Mouse (Mus musculus) limb, embryonic 10.5 days (tissue): ENCODE measurements around the gene Adamts17. TPM values are rescaled to one million over a fixed set of nuclear protein-coding genes. Genes with fewer than 3 reads are reported as not detected.

Source experiments
- DNase-seq: peaks from one replicate; pipeline ENCODE4 v3.0.0-alpha.2; 2017; ENCODE audit warnings: low spot score
- H3K27ac ChIP-seq: fragments of 300-500 bp; sonication (generic); 2 replicates; pipeline ENCODE4 v1.5.1; 2016; ENCODE audit warnings: mild to moderate bottlenecking
- H3K27me3 ChIP-seq: fragments of 300-500 bp; sonication (generic); 2 replicates; pipeline ENCODE4 v1.6.1; 2016; ENCODE audit warnings: low read depth, mild to moderate bottlenecking; ENCODE audit not compliant: poor library complexity, severe bottlenecking
- H3K36me3 ChIP-seq: fragments of 300-500 bp; sonication (generic); 2 replicates; pipeline ENCODE4 v1.6.1; 2016; ENCODE audit warnings: mild to moderate bottlenecking, moderate library complexity
- H3K4me1 ChIP-seq: fragments of 300-500 bp; sonication (generic); 2 replicates; pipeline ENCODE4 v1.6.1; 2016
- H3K4me3 ChIP-seq: fragments of 300-500 bp; sonication (generic); 2 replicates; pipeline ENCODE4 v1.5.1; 2016; ENCODE audit warnings: mild to moderate bottlenecking, moderate library complexity
- H3K9me3 ChIP-seq: fragments of 300-500 bp; sonication (generic); replicated peaks from 2 replicates; pipeline ENCODE4 v1.6.1; 2016; ENCODE audit warnings: mild to moderate bottlenecking
- WGBS: fragments of 180-500 bp; shearing (Covaris S2); methylation state at CpG from one replicate; pipeline ENCODE4 v1.1.7; 2016; 5-methylcytosine and 5-hydroxymethylcytosine counted together
- polyA plus RNA-seq: library from polyadenylated mRNA; unstranded; fragments of >200 nt; fragmentation: Nextera tagmentation; extraction: Ambion mirVana; gene quantifications from 2 replicates; pipeline ENCODE4 v1.2.1, GENCODE M21; 2016

The Adamts17 gene
- polyA plus RNA-seq, 1 experiment from 2014 or later: 6.7 TPM

- no peaks in the 10 kb centered on the region for H3K27me3 ChIP-seq
- no peak overlapping the region for H3K27ac ChIP-seq
- 89% methylated on average over 4 of the region's 4 CpGs for WGBS
- H3K4me3 ChIP-seq: no peak overlapping the region
- no peak for DNase-seq
- H3K36me3 ChIP-seq: no peaks in the 10 kb centered on the region
- peaks cover 15% of the 10 kb centered on the region for H3K4me1 ChIP-seq
- no peaks in the 10 kb centered on the region for H3K9me3 ChIP-seq
Measured at GRCm38 (mm10) chr7:66940761-66941160, 101.2 kb downstream of the Adamts17 start.

GRCm38 (mm10) chr7:66949006-66949405, 109.5 kb downstream of the Adamts17 start:
- Histone ChIP-seq H3K27me3 (no peaks in the 10 kb centered on the region), H3K27ac (no peak overlapping the region), H3K4me3 (no peak overlapping the region), H3K9me3 (no peaks in the 10 kb centered on the region), H3K4me1 (peaks cover 9% of the 10 kb centered on the region), H3K36me3 (no peaks in the 10 kb centered on the region)
- no peak for DNase-seq
- 98% methylated on average over 3 of the region's 3 CpGs for WGBS

- Histone ChIP-seq H3K27me3 (no peaks in the 10 kb centered on the region), H3K4me3 (no peak overlapping the region), H3K9me3 (no peaks in the 10 kb centered on the region), H3K4me1 (peaks cover 37% of the 10 kb centered on the region), H3K36me3 (no peaks in the 10 kb centered on the region), H3K27ac (peak overlapping the region; percentile 46; the same call in 1 of the 2 replicates)
- no peak for DNase-seq
- 95% methylated on average over 3 of the region's 3 CpGs for WGBS
Measured at GRCm38 (mm10) chr7:66952921-66953320, 113.4 kb downstream of the Adamts17 start.

- peak overlapping the region; percentile 82 for H3K27ac ChIP-seq
- no peak for DNase-seq
- 69% methylated on average over 8 of the region's 8 CpGs for WGBS
Measured at GRCm38 (mm10) chr7:66954073-66954472, 114.5 kb downstream of the Adamts17 start.

GRCm38 (mm10) chr7:66954723-66955122, 115.2 kb downstream of the Adamts17 start:
- DNase-seq: no peak
- H3K27ac ChIP-seq: peak overlapping the region; percentile 82
- WGBS: 82% methylated on average over 5 of the region's 5 CpGs

More at GRCm38 (mm10) chr7:66954073-66954472, 114.5 kb downstream of the Adamts17 start:
- Histone ChIP-seq H3K27me3 (no peaks in the 10 kb centered on the region), H3K4me3 (no peak overlapping the region), H3K36me3 (no peaks in the 10 kb centered on the region), H3K4me1 (peaks cover 37% of the 10 kb centered on the region), H3K9me3 (no peaks in the 10 kb centered on the region)

GRCm38 (mm10) chr7:66955455-66955919, 116.0 kb downstream of the Adamts17 start:
- H3K27me3 ChIP-seq: no peaks in the 10 kb centered on the region
- H3K9me3 ChIP-seq: no peaks in the 10 kb centered on the region
- no peak overlapping the region for H3K4me3 ChIP-seq
- peak overlapping the region; percentile 82 for H3K27ac ChIP-seq
- no peaks in the 10 kb centered on the region for H3K36me3 ChIP-seq
- H3K4me1 ChIP-seq: peaks cover 37% of the 10 kb centered on the region
- peak; percentile 62 for DNase-seq
- WGBS: 13% methylated on average over 8 of the region's 8 CpGs

More at GRCm38 (mm10) chr7:66954723-66955122, 115.2 kb downstream of the Adamts17 start:
- no peaks in the 10 kb centered on the region for H3K27me3 ChIP-seq
- H3K4me3 ChIP-seq: no peak overlapping the region
- H3K36me3 ChIP-seq: no peaks in the 10 kb centered on the region
- H3K4me1 ChIP-seq: peaks cover 37% of the 10 kb centered on the region
- no peaks in the 10 kb centered on the region for H3K9me3 ChIP-seq

- peak; percentile 39 for DNase-seq
- Histone ChIP-seq H3K4me1 (peaks cover 37% of the 10 kb centered on the region), H3K4me3 (no peak overlapping the region), H3K27ac (peak overlapping the region; percentile 82), H3K36me3 (no peaks in the 10 kb centered on the region), H3K9me3 (no peaks in the 10 kb centered on the region), H3K27me3 (no peaks in the 10 kb centered on the region)
- 57% methylated on average over 2 of the region's 2 CpGs for WGBS
Measured at GRCm38 (mm10) chr7:66955978-66956377, 116.4 kb downstream of the Adamts17 start.

- H3K27ac ChIP-seq: 0 out of 2 replicates have a peak overlapping the region, but pooled peaks have one; percentile 20
- 88% methylated on average over 7 of the region's 7 CpGs for WGBS
- no peak for DNase-seq
Measured at GRCm38 (mm10) chr7:66957764-66958163, 118.2 kb downstream of the Adamts17 start.

GRCm38 (mm10) chr7:66960246-66961033, 120.9 kb downstream of the Adamts17 start:
- H3K36me3 ChIP-seq: no peaks in the 10 kb centered on the region
- peaks cover 17% of the 10 kb centered on the region for H3K4me1 ChIP-seq
- no peak for DNase-seq
- 87% methylated on average over 8 of the region's 8 CpGs for WGBS
- no peaks in the 10 kb centered on the region for H3K9me3 ChIP-seq
- H3K4me3 ChIP-seq: no peak overlapping the region
- H3K27ac ChIP-seq: no peak overlapping the region
- no peaks in the 10 kb centered on the region for H3K27me3 ChIP-seq

More at GRCm38 (mm10) chr7:66957764-66958163, 118.2 kb downstream of the Adamts17 start:
- Histone ChIP-seq H3K4me1 (peaks cover 33% of the 10 kb centered on the region), H3K9me3 (no peaks in the 10 kb centered on the region), H3K27me3 (no peaks in the 10 kb centered on the region), H3K4me3 (no peak overlapping the region), H3K36me3 (no peaks in the 10 kb centered on the region)

- no peaks in the 10 kb centered on the region for H3K9me3 ChIP-seq
- H3K4me1 ChIP-seq: peaks cover 25% of the 10 kb centered on the region
- no peak for DNase-seq
- H3K4me3 ChIP-seq: no peak overlapping the region
- no peaks in the 10 kb centered on the region for H3K36me3 ChIP-seq
- H3K27me3 ChIP-seq: no peaks in the 10 kb centered on the region
- no peak overlapping the region for H3K27ac ChIP-seq
- WGBS: 90% methylated on average over 10 of the region's 10 CpGs
Measured at GRCm38 (mm10) chr7:66962736-66963135, 123.2 kb downstream of the Adamts17 start.

GRCm38 (mm10) chr7:66963541-66963940, 124.0 kb downstream of the Adamts17 start:
- no peak for DNase-seq
- Histone ChIP-seq H3K9me3 (no peaks in the 10 kb centered on the region), H3K4me3 (no peak overlapping the region), H3K27me3 (no peaks in the 10 kb centered on the region), H3K36me3 (no peaks in the 10 kb centered on the region), H3K4me1 (peaks cover 33% of the 10 kb centered on the region), H3K27ac (no peak overlapping the region; the same call in 1 of the 2 replicates)
- WGBS: 82% methylated on average over 8 of the region's 8 CpGs

- Histone ChIP-seq H3K9me3 (no peaks in the 10 kb centered on the region), H3K4me3 (no peak overlapping the region), H3K4me1 (peaks cover 64% of the 10 kb centered on the region), H3K27me3 (no peaks in the 10 kb centered on the region), H3K36me3 (no peaks in the 10 kb centered on the region), H3K27ac (peak overlapping the region; percentile 83)
- WGBS: 43% methylated on average over 6 of the region's 6 CpGs
- peak; percentile 45 for DNase-seq
Measured at GRCm38 (mm10) chr7:66966541-66967205, 127.1 kb downstream of the Adamts17 start.
